Mouse (Mus musculus) MEL (cell line): ENCODE data around the gene AC134908.4. TPM values are rescaled to one million over a fixed set of nuclear protein-coding genes. Genes with fewer than 3 reads are reported as not detected.

Experiments
- DNase-seq: peaks from one replicate; pipeline ENCODE4 v3.0.0; 2011; ENCODE audit warnings: low read depth, low spot score
- H3K27ac ChIP-seq: 2 replicates; pipeline ENCODE4 v1.5.1; 2012; ENCODE audit warnings: low read depth, mild to moderate bottlenecking, control low read depth, low read length, moderate library complexity; ENCODE audit not compliant: control insufficient read depth
- H3K27me3 ChIP-seq, 2 experiments: fragments of 150-350 bp in 1 of 2; sonication (generic) in 1 of 2; 2 replicates each; pipeline ENCODE4 v1.6.1; 2012; ENCODE audit warnings: low read length in 2 of 2, mild to moderate bottlenecking in 2 of 2, improper control_type of control experiment in 1 of 2, moderate library complexity in 1 of 2; ENCODE audit not compliant: insufficient read depth in 2 of 2, control insufficient read depth in 1 of 2
- H3K36me3 ChIP-seq, 2 experiments: 2 replicates each; pipeline ENCODE4 v1.6.1; 2012 to 2014; ENCODE audit warnings: low read length in 2 of 2, improper control_type of control experiment in 1 of 2, inconsistent platforms in 1 of 2, mild to moderate bottlenecking in 1 of 2; ENCODE audit not compliant: insufficient read depth in 2 of 2, control insufficient read depth in 1 of 2
- H3K4me1 ChIP-seq, 2 experiments: fragments of 150-350 bp in 1 of 2; sonication (generic) in 1 of 2; 2 replicates each; pipeline ENCODE4 v1.6.1; 2012; ENCODE audit warnings: low read length in 2 of 2, improper control_type of control experiment in 1 of 2, mild to moderate bottlenecking in 1 of 2; ENCODE audit not compliant: insufficient read depth in 2 of 2, control insufficient read depth in 1 of 2
- H3K4me3 ChIP-seq, 2 experiments: fragments of 150-350 bp in 1 of 2; sonication (generic) in 1 of 2; 2 replicates each; pipeline ENCODE4 v1.5.1; 2012; ENCODE audit warnings: low read depth in 2 of 2, low read length in 2 of 2, mild to moderate bottlenecking in 2 of 2, moderate library complexity in 2 of 2, control low read depth in 1 of 2, improper control_type of control experiment in 1 of 2; ENCODE audit not compliant: control insufficient read depth in 1 of 2, insufficient read depth in 1 of 2
- H3K79me2 ChIP-seq: 2 replicates; pipeline ENCODE4 v1.6.1; 2012; ENCODE audit warnings: mild to moderate bottlenecking, low read length, moderate library complexity; ENCODE audit not compliant: control insufficient read depth, poor library complexity, insufficient read depth
- H3K9ac ChIP-seq: 2 replicates; pipeline ENCODE4 v1.6.1; 2012; ENCODE audit warnings: low read depth, mild to moderate bottlenecking, control low read depth, low read length, moderate library complexity; ENCODE audit not compliant: control insufficient read depth, poor library complexity, severe bottlenecking
- H3K9me3 ChIP-seq: fragments of 150-350 bp; sonication (generic); replicated peaks from 2 replicates; pipeline ENCODE4 v1.6.1; 2012; ENCODE audit warnings: mild to moderate bottlenecking, low read length, improper control_type of control experiment, moderate library complexity; ENCODE audit not compliant: insufficient read depth
- CTCF ChIP-seq, 3 experiments: IDR thresholded peaks in 2 of 3; conservative IDR thresholded peaks in 1 of 3; 2 replicates each; pipeline ENCODE4 v1.5.1; 2011 to 2012; ENCODE audit warnings: low read length in 3 of 3, low read depth in 2 of 3, mild to moderate bottlenecking in 2 of 3, improper control_type of control experiment in 1 of 3, inconsistent platforms in 1 of 3, mixed read lengths in 1 of 3, moderate library complexity in 1 of 3; ENCODE audit not compliant: control insufficient read depth in 1 of 3, insufficient read depth in 1 of 3, poor library complexity in 1 of 3, severe bottlenecking in 1 of 3
- ELF1 ChIP-seq: IDR thresholded peaks from 2 replicates; pipeline ENCODE4 v1.6.1; 2014; ENCODE audit warnings: low read depth, mild to moderate bottlenecking, inconsistent platforms, low read length, improper control_type of control experiment, moderate library complexity
- ETS1 ChIP-seq: IDR thresholded peaks from 2 replicates; pipeline ENCODE4 v1.6.1; 2012; ENCODE audit warnings: low read depth, mild to moderate bottlenecking, inconsistent platforms, low read length, improper control_type of control experiment, moderate library complexity
- GABPA ChIP-seq: IDR thresholded peaks from 2 replicates; pipeline ENCODE4 v1.6.1; 2012; ENCODE audit warnings: low read depth, mild to moderate bottlenecking, inconsistent platforms, low read length, improper control_type of control experiment, moderate library complexity
- MXI1 ChIP-seq: IDR thresholded peaks from 2 replicates; pipeline ENCODE4 v1.6.1; 2011; ENCODE audit warnings: mild to moderate bottlenecking, low read depth, low read length, improper control_type of control experiment
- MYC ChIP-seq: IDR thresholded peaks from 2 replicates; pipeline ENCODE4 v1.6.1; 2011; ENCODE audit warnings: low read depth, mild to moderate bottlenecking, low read length, improper control_type of control experiment, moderate library complexity
- POLR2AphosphoS5 ChIP-seq: IDR thresholded peaks from 2 replicates; pipeline ENCODE4 v1.6.1; 2012; ENCODE audit warnings: low read depth, borderline replicate concordance, mild to moderate bottlenecking, inconsistent platforms, low read length, moderate library complexity, mixed read lengths
- SIN3A ChIP-seq: IDR thresholded peaks from 2 replicates; pipeline ENCODE4 v1.6.1; 2012; ENCODE audit warnings: low read length, improper control_type of control experiment, inconsistent platforms
- TBP ChIP-seq: IDR thresholded peaks from 2 replicates; pipeline ENCODE4 v1.8.0; 2011; ENCODE audit warnings: low read depth, low read length, improper control_type of control experiment
- USF1 ChIP-seq: IDR thresholded peaks from 2 replicates; pipeline ENCODE4 v1.6.1; 2014; ENCODE audit warnings: low read depth, mild to moderate bottlenecking, inconsistent platforms, low read length, improper control_type of control experiment, moderate library complexity
- USF2 ChIP-seq, 2 experiments: IDR thresholded peaks; 2 replicates each; pipeline ENCODE4 v1.6.1; 2011 to 2012; ENCODE audit warnings: improper control_type of control experiment in 2 of 2, low read length in 2 of 2, borderline replicate concordance in 1 of 2, inconsistent platforms in 1 of 2, low read depth in 1 of 2, mild to moderate bottlenecking in 1 of 2; ENCODE audit not compliant: insufficient read depth in 1 of 2
- polyA plus RNA-seq, 2 experiments: library from polyadenylated mRNA; stranded (reverse) in 1 of 2; unstranded in 1 of 2; fragments of >175 nt in 1 of 2; fragments of >200 nt in 1 of 2; gene quantifications; 2 replicates each; pipeline versions ENCODE4 v1.2.1 to v1.2.4; 2012; ENCODE audit warnings: low replicate concordance in 2 of 2, low read depth in 1 of 2; ENCODE audit not compliant: insufficient read length in 2 of 2, insufficient read depth in 1 of 2, missing spikeins in 1 of 2
- total RNA-seq: library from RNA; depleted of rRNA; stranded (reverse); fragments of 300-350 nt; gene quantifications from 2 replicates; pipeline ENCODE4 v1.2.3, GENCODE M21; 2012

The AC134908.4 gene
- total and polyA plus RNA-seq, 3 experiments: 0.92 TPM; not detected in 2

GRCm38 (mm10) chr17:25818851-25819780, 23.7 kb upstream of the AC134908.4 start:
- Histone ChIP-seq H3K4me1 (peaks cover 0 to 4% of the 10 kb centered on the region in 2 experiments; a peak in 1 of 4 replicates), H3K27ac (no peak overlapping the region), H3K9ac (no peak overlapping the region), H3K36me3 (peaks cover 0 to 4% of the 10 kb centered on the region in 2 experiments; a peak in 1 of 4 replicates), H3K9me3 (no peaks in the 10 kb centered on the region), H3K27me3 (peaks cover 0 to 2% of the 10 kb centered on the region in 2 experiments; a peak in 2 of 4 replicates), H3K4me3 (no peak overlapping the region), H3K79me2 (peaks cover 6% of the 10 kb centered on the region)
- no peak for TF ChIP-seq ELF1
- DNase-seq: no peak

- Histone ChIP-seq H3K4me1 (0 out of 4 replicates have a peak, but pooled peaks cover 0 to under 1% of the 10 kb centered on the region in 2 experiments), H3K79me2 (no peaks in the 10 kb centered on the region), H3K27me3 (peaks cover 0 to 2% of the 10 kb centered on the region in 2 experiments; a peak in 2 of 4 replicates), H3K9me3 (no peaks in the 10 kb centered on the region), H3K4me3 (no peak overlapping the region), H3K9ac (no peak overlapping the region), H3K27ac (no peak overlapping the region), H3K36me3 (peaks cover 0 to under 1% of the 10 kb centered on the region in 2 experiments; a peak in 1 of 4 replicates)
- TF ChIP-seq USF2 (IDR thresholded peaks at IDR 0.05; ENCODE audit: borderline replicate concordance in 1 of 2, insufficient read depth in 1 of 2, low read depth in 1 of 2, low read length in 2 of 2) (no peak), USF1 (0 out of 2 replicates have a peak, but pooled peaks have one; percentile 27), POLR2AphosphoS5 (no peak), MYC (no peak), ETS1 (no peak)
- DNase-seq: no peak
Measured at GRCm38 (mm10) chr17:25817662-25818061, 22.2 kb upstream of the AC134908.4 start.

- TF ChIP-seq CTCF (IDR thresholded peaks at IDR 0.05 in 2 of 3, conservative IDR thresholded peaks at IDR 0.05 in 1 of 3; ENCODE audit: control insufficient read depth in 1 of 3, insufficient read depth in 1 of 3, low read depth in 2 of 3, low read length in 3 of 3, poor library complexity in 1 of 3, severe bottlenecking in 1 of 3) (0 out of 6 replicates have a peak, but pooled peaks of 1 of the 3 experiments have one; percentile 12), MXI1 (peak; percentile 78), SIN3A (peak; percentile 79), TBP (no peak), GABPA (no peak)
- H3K27me3 ChIP-seq: peaks cover 0 to 3% of the 10 kb centered on the region in 2 experiments; a peak in 2 of 4 replicates
- no peaks in the 10 kb centered on the region for H3K9me3 ChIP-seq
- no peak overlapping the region for H3K4me3 ChIP-seq
- no peak overlapping the region for H3K27ac ChIP-seq
- peak; percentile 72 for DNase-seq
- no peaks in the 10 kb centered on the region for H3K79me2 ChIP-seq
- H3K9ac ChIP-seq: no peak overlapping the region
- H3K4me1 ChIP-seq: no peaks in the 10 kb centered on the region
- no peaks in the 10 kb centered on the region for H3K36me3 ChIP-seq
Measured at GRCm38 (mm10) chr17:25813471-25813870, 18.0 kb upstream of the AC134908.4 start.
